Mouse (Mus musculus) liver, embryonic 14 days (tissue): ENCODE results near the gene Tas2r104. TPM values are rescaled to one million over a fixed set of nuclear protein-coding genes. Genes with fewer than 3 reads are reported as not detected.

Source experiments
- polyA plus RNA-seq: library from polyadenylated mRNA; depleted of rRNA; stranded (reverse); fragments of >200 nt; gene quantifications from 2 replicates; pipeline ENCODE4 v1.2.3, GENCODE M21; 2012; rRNA removed

The Tas2r104 gene
- not detected in 2 replicates for polyA plus RNA-seq

GRCm38 (mm10) chr6:131685644-131686043 is at the start of gene Tas2r104:
Tas2r104 (minus strand) TSS chr6:131685744.

GRCm38 (mm10) chr6:131689963-131690362 is 4.4 kb upstream of the Tas2r104 start, which contains the start of gene Tas2r114:
Tas2r114 (minus strand) TSS chr6:131690063.

GRCm38 (mm10) chr6:131687395-131687794 is 1.9 kb upstream of the Tas2r104 start, which contains the start of gene Tas2r105:
Tas2r105 (minus strand) TSS chr6:131687495.

GRCm38 (mm10) chr6:131678786-131679185 is 6.8 kb downstream of the Tas2r104 start, which contains the start of gene Tas2r106:
Tas2r106 (minus strand) TSS chr6:131678886.

GRCm38 (mm10) chr6:131660049-131660448 is 25.5 kb downstream of the Tas2r104 start, which contains the start of gene Tas2r107:
Tas2r107 (minus strand) TSS chr6:131660149.

Other genes starting within 250 kb of the Tas2r104 start
- gene 5430401F13Rik, start 199.3 kb downstream of the Tas2r104 start, polyA plus RNA-seq, result not detected in 2 replicates
- not detected in 2 replicates for gene Gm6619, start 199.3 kb downstream of the Tas2r104 start, polyA plus RNA-seq
- gene Tas2r130, start 54.8 kb downstream of the Tas2r104 start, polyA plus RNA-seq, result not detected in 2 replicates
- gene Tas2r107, start 25.6 kb downstream of the Tas2r104 start, polyA plus RNA-seq, result not detected in 2 replicates
- gene Tas2r106, start 6.9 kb downstream of the Tas2r104 start, polyA plus RNA-seq, result not detected in 2 replicates
- gene Tas2r105, start 1.8 kb upstream of the Tas2r104 start, polyA plus RNA-seq, result not detected in 2 replicates
- not detected in 2 replicates for gene Tas2r114, start 4.3 kb upstream of the Tas2r104 start, polyA plus RNA-seq